Mouse (Mus musculus): Measurements from ENCODE around the gene Gm281.

GRCm38 (mm10) chr14:13778383-13778782 lies 135.9 kb downstream of the Gm281 start:
- no peak for TF ChIP-seq POLR2A (IDR thresholded peaks at IDR 0.05; ENCODE audit: control insufficient read depth, extremely low read depth, insufficient read depth, low read length, poor library complexity)
- no peak for TF ChIP-seq CTCF (IDR thresholded peaks at IDR 0.05; ENCODE audit: borderline replicate concordance, control insufficient read depth, extremely low read depth, insufficient read depth, low read length, poor library complexity)
